Mouse (Mus musculus) midbrain, embryonic 12.5 days (tissue): Measurements from ENCODE around the gene Psme1. TPM values are rescaled to one million over a fixed set of nuclear protein-coding genes. Genes with fewer than 3 reads are reported as not detected.
A peak's percentile ranks its signal among the peaks of the same experiment; 100 is the strongest.

Experiments
- ATAC-seq: fragments of 200-750 bp; cut with Nextera tagmentation; 2 replicates; pipeline ENCODE4 v1.8.0; 2017; ENCODE audit warnings: low read depth, moderate TSS enrichment, moderate library complexity; ENCODE audit not compliant: low FRiP score
- H3K27ac ChIP-seq: fragments of 300-500 bp; sonication (generic); replicated peaks from 2 replicates; pipeline ENCODE4 v1.5.1; 2016; ENCODE audit warnings: mild to moderate bottlenecking
- H3K27me3 ChIP-seq: fragments of 300-500 bp; sonication (generic); 2 replicates; pipeline ENCODE4 v1.6.1; 2016; ENCODE audit warnings: mild to moderate bottlenecking
- H3K36me3 ChIP-seq: fragments of 300-500 bp; sonication (generic); 2 replicates; pipeline ENCODE4 v1.6.1; 2016
- H3K4me1 ChIP-seq: fragments of 300-500 bp; sonication (generic); 2 replicates; pipeline ENCODE4 v1.6.1; 2016
- H3K4me2 ChIP-seq: fragments of 300-500 bp; sonication (generic); replicated peaks from 2 replicates; pipeline ENCODE4 v1.6.1; 2016; ENCODE audit warnings: mild to moderate bottlenecking, moderate library complexity
- H3K4me3 ChIP-seq: fragments of 300-500 bp; sonication (generic); 2 replicates; pipeline ENCODE4 v1.5.1; 2016; ENCODE audit warnings: mild to moderate bottlenecking
- H3K9ac ChIP-seq: fragments of 300-500 bp; sonication (generic); replicated peaks from 2 replicates; pipeline ENCODE4 v1.6.1; 2016; ENCODE audit warnings: mild to moderate bottlenecking, moderate library complexity
- H3K9me3 ChIP-seq: fragments of 300-500 bp; sonication (generic); 2 replicates; pipeline ENCODE4 v1.6.1; 2016; ENCODE audit warnings: mild to moderate bottlenecking
- WGBS: fragments of 180-500 bp; shearing (Covaris S2); methylation state at CpG from one replicate; pipeline ENCODE4 v1.1.7; 2016; 5-methylcytosine and 5-hydroxymethylcytosine counted together
- polyA plus RNA-seq: library from polyadenylated mRNA; unstranded; fragments of >200 nt; fragmentation: Nextera tagmentation; extraction: Ambion mirVana; gene quantifications from 2 replicates; pipeline ENCODE4 v1.2.1, GENCODE M21; 2016

Psme1 gene
- polyA plus RNA-seq, 1 experiment from 2014 or later, result 127 TPM

DNA sequence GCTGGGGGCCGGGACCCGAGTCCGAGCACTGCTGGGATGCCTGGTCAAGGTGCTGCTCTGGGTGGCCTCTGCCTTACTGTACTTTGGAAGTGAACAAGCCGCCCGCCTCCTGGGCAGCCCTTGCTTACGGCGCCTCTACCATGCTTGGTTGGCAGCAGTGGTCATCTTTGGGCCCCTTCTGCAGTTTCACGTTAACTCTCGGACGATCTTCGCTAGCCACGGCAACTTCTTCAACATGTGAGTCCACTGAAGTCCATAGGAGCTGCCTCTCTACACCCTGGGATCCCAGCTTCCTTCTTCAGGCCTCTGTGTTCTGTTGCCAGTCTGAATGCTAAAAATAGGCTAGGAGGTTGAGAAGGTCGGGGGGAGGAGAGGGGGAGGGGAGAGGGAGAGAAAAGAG is 2.2 kb upstream of the Psme1 start:
- no peak overlapping the region for H3K9ac ChIP-seq
- no peak for ATAC-seq
- no peaks in the 10 kb centered on the region for H3K27me3 ChIP-seq
- no peaks in the 10 kb centered on the region for H3K9me3 ChIP-seq
- WGBS, result 77% methylated on average over 13 of the region's 13 CpGs
- H3K36me3 ChIP-seq, result peaks cover 9% of the 10 kb centered on the region
- H3K27ac ChIP-seq, result no peak overlapping the region
- no peak overlapping the region for H3K4me2 ChIP-seq
- H3K4me3 ChIP-seq, result no peak overlapping the region
- peaks cover 15% of the 10 kb centered on the region for H3K4me1 ChIP-seq

DNA sequence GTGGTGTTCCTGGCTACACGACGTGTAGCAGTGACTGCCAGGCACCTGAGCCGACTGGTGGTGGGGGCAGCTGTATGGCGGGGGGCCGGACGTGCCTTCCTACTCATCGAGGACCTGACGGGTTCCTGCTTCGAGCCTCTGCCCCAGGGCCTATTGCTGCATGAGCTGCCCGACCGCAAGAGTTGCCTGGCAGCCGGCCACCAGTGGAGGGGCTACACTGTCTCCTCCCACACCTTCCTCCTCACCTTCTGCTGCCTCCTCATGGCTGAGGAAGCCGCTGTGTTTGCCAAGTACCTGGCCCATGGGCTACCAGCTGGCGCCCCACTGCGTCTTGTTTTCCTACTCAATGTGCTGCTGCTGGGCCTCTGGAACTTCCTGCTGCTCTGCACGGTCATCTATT is 1.5 kb upstream of the Psme1 start:
- no peak overlapping the region for H3K4me3 ChIP-seq
- no peak overlapping the region for H3K9ac ChIP-seq
- H3K27ac ChIP-seq, result no peak overlapping the region
- H3K4me1 ChIP-seq, result peaks cover 15% of the 10 kb centered on the region
- H3K27me3 ChIP-seq, result no peaks in the 10 kb centered on the region
- 79% methylated on average over 16 of the region's 16 CpGs for WGBS
- peaks cover 15% of the 10 kb centered on the region for H3K36me3 ChIP-seq
- H3K4me2 ChIP-seq, result no peak overlapping the region
- no peaks in the 10 kb centered on the region for H3K9me3 ChIP-seq
- no peak for ATAC-seq

DNA sequence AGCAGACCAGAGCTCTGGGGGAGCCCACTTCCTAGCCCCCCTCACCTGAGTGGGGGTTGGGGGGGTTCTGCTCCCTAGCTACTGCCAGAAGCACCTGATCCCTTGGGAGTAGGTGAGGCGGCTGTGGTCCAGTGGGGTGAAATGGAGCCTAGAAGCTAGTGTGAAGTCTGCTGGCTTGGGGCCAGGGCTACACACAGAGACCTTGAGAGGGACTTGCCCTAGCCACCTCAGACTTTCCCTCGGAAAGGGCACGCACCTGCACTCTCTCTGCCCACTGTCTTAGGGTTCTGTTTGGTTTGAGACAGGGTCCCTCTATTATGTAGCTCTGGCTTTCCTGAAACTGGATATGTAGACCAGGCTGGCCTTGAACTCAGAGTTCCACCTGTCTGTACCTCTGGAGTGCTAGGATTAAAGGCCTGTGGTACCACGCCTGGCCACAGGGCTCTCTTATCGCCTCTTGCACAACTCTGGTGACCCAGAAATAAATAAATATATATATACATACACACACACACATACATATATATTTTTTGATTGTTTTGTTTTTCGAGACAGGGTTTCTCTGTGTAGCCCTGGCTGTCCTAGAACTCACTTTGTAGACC is 846 bp downstream of the Psme1 start:
- peaks cover 15% of the 10 kb centered on the region for H3K4me1 ChIP-seq
- WGBS, result 34% methylated on average over 6 of the region's 6 CpGs
- H3K27me3 ChIP-seq, result no peaks in the 10 kb centered on the region
- peak overlapping the region; percentile 69 for H3K4me3 ChIP-seq
- peak overlapping the region; percentile 82 for H3K27ac ChIP-seq
- ATAC-seq, result peak; percentile 44; the same call in 1 of the 2 replicates
- peak overlapping the region; percentile 81 for H3K9ac ChIP-seq
- H3K4me2 ChIP-seq, result peak overlapping the region; percentile 90
- H3K36me3 ChIP-seq, result peaks cover 21% of the 10 kb centered on the region
- no peaks in the 10 kb centered on the region for H3K9me3 ChIP-seq

DNA sequence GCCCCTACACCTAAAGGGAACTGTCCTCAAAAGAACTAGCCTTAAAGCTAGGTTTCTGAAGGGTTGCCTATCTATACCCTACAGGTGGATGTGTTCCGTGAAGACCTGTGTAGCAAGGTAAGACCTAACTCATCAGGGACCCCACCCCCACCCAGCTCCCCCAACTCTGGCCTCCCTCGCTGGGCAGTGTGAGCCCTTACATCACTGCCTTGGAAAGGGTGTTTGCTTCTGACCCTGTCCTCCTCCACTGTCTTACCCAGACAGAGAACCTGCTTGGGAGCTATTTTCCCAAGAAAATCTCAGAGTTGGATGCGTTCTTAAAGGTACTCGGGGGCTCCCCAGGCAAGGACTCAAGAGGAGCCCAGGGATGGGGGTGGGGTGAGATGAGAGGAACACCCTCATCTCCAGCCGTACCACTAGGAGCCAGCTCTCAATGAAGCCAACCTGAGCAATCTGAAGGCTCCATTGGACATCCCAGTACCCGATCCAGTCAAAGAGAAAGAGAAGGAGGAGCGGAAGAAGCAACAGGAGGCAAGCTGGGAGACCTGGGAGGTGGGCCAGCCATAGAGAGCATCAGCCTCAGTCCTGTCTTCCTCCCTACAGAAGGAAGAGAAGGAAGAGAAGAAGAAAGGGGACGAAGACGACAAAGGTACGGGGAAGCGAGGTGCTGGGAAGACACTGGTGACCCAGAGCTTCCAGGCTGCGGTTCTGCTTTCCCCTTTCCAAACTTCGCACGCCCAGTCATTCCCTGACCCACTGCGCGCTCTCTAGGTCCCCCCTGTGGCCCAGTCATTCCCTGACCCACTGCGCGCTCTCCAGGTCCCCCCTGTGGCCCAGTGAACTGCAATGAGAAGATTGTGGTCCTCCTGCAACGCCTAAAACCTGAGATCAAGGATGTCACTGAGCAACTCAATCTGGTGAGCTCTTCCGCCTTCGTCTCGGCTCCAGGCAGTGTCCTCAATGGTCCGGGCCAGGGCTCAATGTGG is 1.9 kb downstream of the Psme1 start:
- 85% methylated on average over 23 of the region's 23 CpGs for WGBS
- H3K36me3 ChIP-seq, result peaks cover 21% of the 10 kb centered on the region
- H3K27ac ChIP-seq, result no peak overlapping the region
- H3K4me1 ChIP-seq, result peaks cover 19% of the 10 kb centered on the region
- H3K4me2 ChIP-seq, result no peak overlapping the region
- H3K27me3 ChIP-seq, result no peaks in the 10 kb centered on the region
- H3K9me3 ChIP-seq, result no peaks in the 10 kb centered on the region
- no peak overlapping the region for H3K9ac ChIP-seq
- no peak overlapping the region for H3K4me3 ChIP-seq
- ATAC-seq, result no peak

DNA sequence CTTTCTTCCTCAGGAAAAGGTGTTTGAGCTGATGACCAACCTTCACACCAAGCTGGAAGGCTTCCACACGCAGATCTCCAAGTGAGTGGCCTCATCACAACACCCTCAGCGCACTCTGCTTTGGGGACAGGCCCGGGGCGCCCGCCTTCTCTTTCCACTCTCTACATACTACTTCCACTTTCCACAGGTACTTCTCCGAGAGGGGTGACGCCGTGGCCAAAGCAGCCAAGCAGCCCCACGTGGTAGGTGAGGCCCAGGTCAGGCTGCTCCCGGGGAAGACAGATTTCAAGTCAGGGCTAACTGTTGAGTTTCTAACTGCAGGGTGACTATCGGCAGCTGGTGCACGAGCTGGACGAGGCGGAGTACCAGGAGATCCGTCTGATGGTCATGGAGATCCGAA is 2.8 kb downstream of the Psme1 start:
- H3K4me2 ChIP-seq, result no peak overlapping the region
- H3K4me1 ChIP-seq, result peaks cover 24% of the 10 kb centered on the region
- no peaks in the 10 kb centered on the region for H3K27me3 ChIP-seq
- ATAC-seq, result no peak
- H3K4me3 ChIP-seq, result no peak overlapping the region
- no peak overlapping the region for H3K9ac ChIP-seq
- peaks cover 21% of the 10 kb centered on the region for H3K36me3 ChIP-seq
- H3K9me3 ChIP-seq, result no peaks in the 10 kb centered on the region
- 95% methylated on average over 16 of the region's 16 CpGs for WGBS
- no peak overlapping the region for H3K27ac ChIP-seq

DNA sequence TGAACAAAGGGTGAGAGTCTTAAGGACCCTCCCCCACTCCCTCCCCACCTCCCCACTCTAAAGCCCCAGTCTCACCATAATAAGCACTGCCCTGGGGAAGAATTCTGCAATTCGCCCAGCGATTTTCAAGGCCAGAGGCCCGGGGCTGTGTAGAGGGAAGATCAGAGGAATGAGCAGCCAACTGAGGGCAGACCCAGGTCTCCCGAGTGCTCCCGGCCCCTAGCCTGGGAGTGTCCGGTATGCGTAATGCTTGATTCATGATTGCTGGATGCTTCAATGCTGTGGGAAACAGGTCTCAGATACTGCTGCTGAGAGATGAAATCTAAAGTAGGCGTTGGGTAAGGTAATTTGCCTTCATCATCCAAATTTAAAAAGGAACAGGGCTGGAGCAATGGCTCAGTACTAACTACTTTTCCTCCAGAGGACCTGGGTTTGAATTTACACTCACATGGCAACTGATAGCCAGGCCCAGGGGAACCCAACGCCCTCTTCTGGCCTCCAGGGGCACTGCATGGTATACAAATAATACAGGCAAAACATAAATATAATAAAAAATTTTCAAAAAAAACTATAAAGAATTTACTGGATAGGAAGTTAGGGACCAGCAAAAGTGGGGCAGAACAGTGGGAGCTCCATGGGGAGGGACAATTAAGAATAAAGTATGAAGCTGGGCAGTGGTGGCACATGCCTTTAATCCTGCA is 4.2 kb downstream of the Psme1 start:
- H3K9me3 ChIP-seq, result no peaks in the 10 kb centered on the region
- H3K36me3 ChIP-seq, result peaks cover 25% of the 10 kb centered on the region
- no peaks in the 10 kb centered on the region for H3K27me3 ChIP-seq
- H3K9ac ChIP-seq, result no peak overlapping the region
- peaks cover 24% of the 10 kb centered on the region for H3K4me1 ChIP-seq
- 79% methylated on average over 9 of the region's 9 CpGs for WGBS
- no peak overlapping the region for H3K4me2 ChIP-seq
- no peak overlapping the region for H3K4me3 ChIP-seq
- H3K27ac ChIP-seq, result no peak overlapping the region
- no peak for ATAC-seq

DNA sequence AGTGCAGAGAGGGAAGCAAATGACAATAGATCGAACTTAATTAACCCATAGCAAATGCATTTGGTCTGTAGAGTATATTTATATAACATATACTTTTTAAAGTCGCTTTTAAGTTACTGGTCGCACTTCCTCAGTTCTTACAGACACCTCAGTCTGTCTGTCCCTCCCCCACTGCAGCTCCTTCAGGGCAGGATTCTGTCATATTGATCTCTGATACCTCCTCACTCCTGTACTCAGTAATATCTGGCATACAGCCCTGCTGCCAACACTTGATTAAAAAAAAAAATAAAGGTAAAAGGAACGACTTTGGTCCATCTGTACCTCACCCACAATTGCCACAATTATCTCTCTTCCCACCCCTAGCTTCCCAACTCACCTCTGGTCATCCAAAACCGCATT is 6.4 kb downstream of the Psme1 start:
- H3K9me3 ChIP-seq, result no peaks in the 10 kb centered on the region
- H3K36me3 ChIP-seq, result peaks cover 32% of the 10 kb centered on the region
- peaks cover 12% of the 10 kb centered on the region for H3K4me1 ChIP-seq
- no peak for ATAC-seq
- no peak overlapping the region for H3K27ac ChIP-seq
- 37% methylated on average over 5 of the region's 5 CpGs for WGBS
- H3K4me3 ChIP-seq, result peak overlapping the region; percentile 46
- peak overlapping the region; percentile 70 for H3K4me2 ChIP-seq
- H3K9ac ChIP-seq, result peak overlapping the region; percentile 63; the same call in 1 of the 2 replicates
- H3K27me3 ChIP-seq, result no peaks in the 10 kb centered on the region

DNA sequence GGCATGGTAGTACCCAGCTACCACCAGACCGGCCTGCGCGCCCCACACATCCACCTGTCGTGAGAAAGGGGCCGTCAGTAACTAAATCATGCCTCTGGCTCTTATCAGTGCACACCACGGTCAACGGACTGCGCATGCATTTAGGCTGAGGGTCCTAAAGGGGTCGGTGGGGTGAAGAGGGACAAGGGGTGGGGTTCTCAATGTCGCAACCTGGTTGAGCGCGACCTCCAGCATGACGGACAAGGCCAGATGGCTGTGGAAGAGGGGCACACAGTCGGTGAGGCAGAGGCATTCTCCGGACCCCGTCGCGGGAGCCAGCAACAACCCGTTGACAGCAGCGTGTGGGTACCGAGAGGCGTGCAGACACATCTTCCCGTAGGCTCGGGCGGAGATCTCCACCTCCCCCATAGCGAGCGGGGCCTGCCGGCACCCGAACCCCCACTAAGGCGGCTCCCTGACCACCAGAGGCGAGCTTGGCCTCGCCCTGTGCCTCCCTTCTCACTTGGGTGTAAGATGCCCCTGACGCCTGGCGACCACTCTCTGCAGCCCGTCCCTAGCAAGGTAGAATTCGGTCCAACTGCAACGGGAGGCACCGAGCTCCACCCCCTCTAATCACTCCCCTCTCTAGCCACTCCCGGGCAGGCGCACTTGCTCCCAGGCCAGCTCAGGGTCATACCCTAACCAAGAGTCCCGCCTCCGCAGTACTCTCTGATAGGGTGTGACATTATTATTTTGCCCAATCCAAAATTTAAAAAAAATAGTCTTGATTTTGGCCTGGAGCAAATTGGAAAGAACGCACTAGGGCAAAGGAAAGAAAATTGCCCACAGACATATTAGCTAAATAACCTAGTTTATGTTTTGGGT is 7.0 kb downstream of the Psme1 start, which contains the start of gene Emc9:
Gene Emc9, minus strand, starts transcription at position 601 of the 864 bp plus-strand sequence.
- Histone ChIP-seq H3K4me3 (peak within 1 kb of the TSS; percentile 46), H3K27ac (0 out of 2 replicates have a peak within 1 kb of the TSS, but pooled peaks have one; percentile 30), H3K9ac (peak within 1 kb of the TSS; percentile 63), H3K4me2 (peak within 1 kb of the TSS; percentile 70), H3K4me1 (peaks cover 12% of the 10 kb centered on the region), H3K36me3 (peaks cover 32% of the 10 kb centered on the region), H3K27me3 (no peaks in the 10 kb centered on the region), H3K9me3 (no peaks in the 10 kb centered on the region)
- WGBS, result 2% methylated on average over 43 of the region's 43 CpGs
- ATAC-seq, result peak; percentile 47; the same call in 1 of the 2 replicates

DNA sequence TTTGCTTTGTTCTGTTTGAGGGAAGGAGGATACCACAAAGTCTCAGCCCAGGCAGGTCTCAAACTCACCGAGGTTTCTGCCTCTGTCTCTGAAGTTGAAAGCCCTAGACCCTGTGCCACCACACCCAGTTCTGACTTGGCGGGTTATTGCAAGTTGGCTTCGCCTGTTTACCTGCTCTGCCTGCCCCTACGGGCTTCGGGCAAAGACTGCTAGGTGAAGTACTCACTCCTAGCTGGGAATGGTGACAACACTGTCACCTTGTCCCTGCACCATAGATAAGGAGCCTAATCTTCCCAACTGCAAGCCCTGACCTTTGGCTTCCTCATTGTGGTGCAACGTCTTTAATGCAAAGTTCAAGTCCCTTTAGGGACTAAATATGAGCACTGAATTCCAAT is 7.6 kb downstream of the Psme1 start:
- H3K36me3 ChIP-seq, result peaks cover 25% of the 10 kb centered on the region
- H3K27ac ChIP-seq, result no peak overlapping the region
- H3K4me2 ChIP-seq, result peak overlapping the region; percentile 70
- WGBS, result 63% methylated on average over 6 of the region's 6 CpGs
- H3K9me3 ChIP-seq, result no peaks in the 10 kb centered on the region
- ATAC-seq, result no peak
- H3K4me1 ChIP-seq, result peaks cover 18% of the 10 kb centered on the region
- H3K27me3 ChIP-seq, result no peaks in the 10 kb centered on the region
- H3K4me3 ChIP-seq, result no peak overlapping the region; the same call in 1 of the 2 replicates
- no peak overlapping the region for H3K9ac ChIP-seq

DNA sequence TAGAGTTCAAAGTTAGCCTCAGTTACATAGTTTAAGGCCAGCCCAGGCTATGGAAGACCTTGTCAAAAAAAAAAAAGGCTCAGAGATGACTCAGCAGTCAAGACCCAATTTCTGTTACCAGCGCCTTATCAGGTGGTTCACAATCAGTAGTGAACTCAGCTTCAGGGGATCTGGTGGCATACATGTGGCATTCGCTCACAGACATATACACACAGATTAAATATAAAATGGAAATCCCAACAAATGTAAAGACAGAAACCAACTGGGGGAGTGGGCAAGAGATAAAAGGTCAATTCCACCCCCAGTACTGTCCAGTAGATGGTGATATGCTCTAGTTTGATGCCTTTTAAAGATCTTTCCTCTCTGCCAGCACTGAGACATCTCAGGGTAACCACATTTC is 8.2 kb downstream of the Psme1 start:
- Histone ChIP-seq H3K36me3 (peaks cover 19% of the 10 kb centered on the region), H3K9me3 (no peaks in the 10 kb centered on the region), H3K27me3 (no peaks in the 10 kb centered on the region), H3K4me2 (no peak overlapping the region), H3K4me3 (no peak overlapping the region), H3K9ac (no peak overlapping the region), H3K4me1 (peaks cover 19% of the 10 kb centered on the region), H3K27ac (no peak overlapping the region)
- ATAC-seq, result no peak
- WGBS, result 87% methylated on average over 2 of the region's 2 CpGs

DNA sequence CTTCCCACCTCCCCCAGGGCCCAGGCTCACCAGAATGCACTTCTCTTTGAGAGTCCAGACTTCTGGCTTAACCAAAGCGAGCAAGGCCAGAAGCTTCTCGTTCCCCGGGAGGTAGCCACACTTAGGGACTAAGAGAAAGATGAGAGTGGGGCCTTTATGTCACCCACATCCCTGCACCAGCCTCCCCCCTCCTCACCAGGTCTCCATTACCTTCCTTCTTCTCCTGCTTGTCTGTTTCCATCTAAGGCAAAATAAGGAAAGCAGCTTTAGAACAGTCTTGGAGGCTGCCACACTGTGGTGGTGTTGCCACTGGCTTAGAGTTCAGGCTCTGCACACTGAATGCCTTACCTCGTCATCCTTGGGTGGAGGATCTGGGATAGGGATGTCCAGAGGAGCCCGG is 11.3 kb downstream of the Psme1 start:
- Histone ChIP-seq H3K36me3 (peaks cover 11% of the 10 kb centered on the region; the same call in 1 of the 2 replicates), H3K4me2 (no peak overlapping the region), H3K27me3 (no peaks in the 10 kb centered on the region), H3K27ac (no peak overlapping the region), H3K9me3 (no peaks in the 10 kb centered on the region), H3K9ac (no peak overlapping the region), H3K4me3 (no peak overlapping the region), H3K4me1 (peaks cover 36% of the 10 kb centered on the region)
- WGBS, result 88% methylated on average over 5 of the region's 5 CpGs
- no peak for ATAC-seq
